Mouse (Mus musculus) adrenal gland, postnatal 14 days (tissue): ENCODE data around the gene Phf5a. TPM values are rescaled to one million over a fixed set of nuclear protein-coding genes. Genes with fewer than 3 reads are reported as not detected.

Experiments
- DNase-seq: peaks from one replicate; pipeline ENCODE4 v3.0.0; 2021; ENCODE audit warnings: mixed read lengths
- total RNA-seq: library from RNA; stranded (reverse); gene quantifications from 2 replicates; pipeline ENCODE4 v1.2.3, GENCODE M21; 2021

Phf5a gene
- total RNA-seq, 1 experiment from 2014 or later = 63.4 TPM

GRCm38 (mm10) chr15:81885418-81885934, 13.8 kb upstream of the Phf5a start:
- DNase-seq = no peak

- no peak for DNase-seq
Measured at GRCm38 (mm10) chr15:81882348-81882747, 10.6 kb upstream of the Phf5a start.

GRCm38 (mm10) chr15:81879531-81880401, 8.1 kb upstream of the Phf5a start:
- DNase-seq = peak; percentile 60

- DNase-seq = peak; percentile 99
Measured at GRCm38 (mm10) chr15:81872262-81873136, 788 bp upstream of the Phf5a start, which contains the start of gene Aco2. Aco2 (plus strand) TSS chr15:81872309.

- no peak for DNase-seq
Measured at GRCm38 (mm10) chr15:81869985-81870384, 1.7 kb downstream of the Phf5a start.

GRCm38 (mm10) chr15:81864238-81864637, 7.5 kb downstream of the Phf5a start:
- DNase-seq = no peak

- DNase-seq = peak; percentile 50
Measured at GRCm38 (mm10) chr15:81860471-81861135, 11.1 kb downstream of the Phf5a start.

- peak; percentile 88 for DNase-seq
Measured at GRCm38 (mm10) chr15:81859330-81860255, 12.1 kb downstream of the Phf5a start.

- DNase-seq = peak; percentile 74
Measured at GRCm38 (mm10) chr15:81858517-81859329, 13.0 kb downstream of the Phf5a start, which contains the start of gene Tob2. Tob2 (minus strand) TSS chr15:81858796.

GRCm38 (mm10) chr15:81858138-81858516, 13.6 kb downstream of the Phf5a start:
- peak; percentile 96 for DNase-seq

- peak; percentile 66 for DNase-seq
Measured at GRCm38 (mm10) chr15:81857724-81858116, 14.0 kb downstream of the Phf5a start.

- peak; percentile 60 for DNase-seq
Measured at GRCm38 (mm10) chr15:81856938-81857723, 14.6 kb downstream of the Phf5a start.

- DNase-seq = peak; percentile 93
Measured at GRCm38 (mm10) chr15:81856030-81856790, 15.5 kb downstream of the Phf5a start.

GRCm38 (mm10) chr15:81853081-81853480, 18.6 kb downstream of the Phf5a start:
- peak; percentile 69 for DNase-seq

- peak; percentile 72 for DNase-seq
Measured at GRCm38 (mm10) chr15:81852411-81853000, 19.2 kb downstream of the Phf5a start.

GRCm38 (mm10) chr15:81851375-81851774, 20.3 kb downstream of the Phf5a start:
- DNase-seq = no peak

GRCm38 (mm10) chr15:81850718-81851117, 21.0 kb downstream of the Phf5a start:
- no peak for DNase-seq

- peak; percentile 22 for DNase-seq
Measured at GRCm38 (mm10) chr15:81849104-81849503, 22.6 kb downstream of the Phf5a start.
